Comparison of ENCODE assay signal across 16 mouse cellular contexts in genomic region chr4:90917312-90918107, GRCm38 (mm10).
DNase-seq lines count a peak whose midpoint lies in the region; ATAC-seq lines count a peak whose summit lies in the region.
"Had no signal": no experiment of that assay in that cellular context is flagged by ENCODE, and none has a peak within 500 bp of the region (broad histone marks: within the 10 kb centered on the region; RNA-seq: fewer than 3 reads in every experiment).

No protein-coding gene starts in this region.

- H3K4me2 ChIP-seq in hindbrain, embryonic 16.5 days (ENCODE audit: low read length), result no peak overlapping the region
- H3K4me2 ChIP-seq: heart, embryonic 15.5 days; liver, embryonic 12.5 days; midbrain, embryonic 12.5 days had no signal

- H3K9ac ChIP-seq in hindbrain, embryonic 16.5 days (ENCODE audit: low read depth, low read length), result no peak overlapping the region
- H3K9ac ChIP-seq: heart, embryonic 15.5 days; liver, embryonic 12.5 days; midbrain, embryonic 12.5 days had no signal

- no peaks in the 10 kb centered on the region for H3K27me3 ChIP-seq in hindbrain, embryonic 16.5 days (replicated peaks; ENCODE audit: control insufficient read depth, insufficient read depth, low read length)
- no peaks in the 10 kb centered on the region for H3K27me3 ChIP-seq in hindbrain, embryonic 10.5 days (ENCODE audit: insufficient read depth, poor library complexity, severe bottlenecking)
- H3K27me3 ChIP-seq: heart, embryonic 15.5 days; liver, embryonic 12.5 days; midbrain, embryonic 12.5 days had no signal

- H3K9me3 ChIP-seq in hindbrain, embryonic 16.5 days (ENCODE audit: control insufficient read depth, low read length), result no peaks in the 10 kb centered on the region
- no peaks in the 10 kb centered on the region for H3K9me3 ChIP-seq in hindbrain, embryonic 10.5 days
- H3K9me3 ChIP-seq: heart, embryonic 15.5 days; midbrain, embryonic 12.5 days had no signal

- H3K36me3 ChIP-seq in hindbrain, embryonic 16.5 days (ENCODE audit: control insufficient read depth, insufficient read depth, low read length), result no peaks in the 10 kb centered on the region
- H3K36me3 ChIP-seq in hindbrain, embryonic 10.5 days, result no peaks in the 10 kb centered on the region
- H3K36me3 ChIP-seq: heart, embryonic 15.5 days; liver, embryonic 12.5 days; midbrain, embryonic 12.5 days had no signal

- H3K4me1 ChIP-seq in hindbrain, embryonic 16.5 days (ENCODE audit: control insufficient read depth, insufficient read depth, low read depth, low read length), result no peaks in the 10 kb centered on the region
- no peaks in the 10 kb centered on the region for H3K4me1 ChIP-seq in hindbrain, embryonic 10.5 days (replicated peaks)
- H3K4me1 ChIP-seq: heart, embryonic 15.5 days; liver, embryonic 12.5 days; midbrain, embryonic 12.5 days had no signal

- DNase-seq in hindbrain, embryonic 10.5 days (ENCODE audit: low spot score), result no peak
- DNase-seq in cerebellum, postnatal 10 days, result peak; percentile 91 to 92
- DNase-seq in layer of hippocampus, postnatal 14 days (ENCODE audit: low spot score in 2 of 2), result peak; percentile 58 to 91
- DNase-seq in frontal cortex, postnatal 10 days (ENCODE audit: low spot score in 2 of 2), result no peak
- DNase-seq in kidney, postnatal 36 days, result no peak
- DNase-seq: right cerebral cortex, adult 18-20 months; thymus, adult 2 months had no signal

- WGBS in hindbrain, embryonic 16.5 days, result 71% methylated on average over 6 of the region's 6 CpGs
- 93% methylated on average over 6 of the region's 6 CpGs for WGBS in hindbrain, embryonic 10.5 days

- no peak overlapping the region for H3K4me3 ChIP-seq in hindbrain, embryonic 16.5 days (ENCODE audit: low read length)
- H3K4me3 ChIP-seq in hindbrain, embryonic 10.5 days, result no peak overlapping the region
- H3K4me3 ChIP-seq: heart, embryonic 15.5 days; liver, embryonic 12.5 days; midbrain, embryonic 12.5 days had no signal

- peak; percentile 84 for ATAC-seq in hindbrain, embryonic 16.5 days
- ATAC-seq in cerebellum, adult (ENCODE audit: insufficient number of reproducible peaks, low FRiP score, low TSS enrichment), result peak; percentile 93
- ATAC-seq: activated CD4-positive, CD25-positive, alpha-beta regulatory T cell, adult 4 months; inflammation-experienced regulatory T-cells, adult 6 months; liver, embryonic 12.5 days; lung, postnatal 0 days had no signal

- no peak overlapping the region for H3K27ac ChIP-seq in hindbrain, embryonic 16.5 days (ENCODE audit: low read depth, low read length)
- no peak overlapping the region for H3K27ac ChIP-seq in hindbrain, embryonic 10.5 days
- H3K27ac ChIP-seq: heart, embryonic 15.5 days; kidney, postnatal 0 days; liver, embryonic 12.5 days; midbrain, embryonic 12.5 days had no signal

Comparison
In these comparisons a context has a peak if more than half of its experiments do, and no peak if none do; other contexts are left out.
1. DNase-seq: peak in cerebellum, postnatal 10 days (2 of 2) and layer of hippocampus, postnatal 14 days (2 of 2); none in hindbrain, embryonic 10.5 days (single experiment), frontal cortex, postnatal 10 days (0 of 2) and kidney, postnatal 36 days (0 of 2).